Mouse (Mus musculus): ENCODE data around the gene Ranbp17.

GRCm38 (mm10) chr11:33476634-33477033 is 36.9 kb downstream of the Ranbp17 start:
- no peak for TF ChIP-seq POLR2A (IDR thresholded peaks at IDR 0.05; ENCODE audit: insufficient read depth, low read depth, low read length)
- no peak for TF ChIP-seq CTCF (IDR thresholded peaks at IDR 0.05; ENCODE audit: insufficient read depth, low read depth, low read length)
